Mouse (Mus musculus) left cerebral cortex, adult 9 months (tissue): Measurements from ENCODE around the gene 1810009A15Rik.
A peak's percentile ranks its signal among the peaks of the same experiment; 100 is the strongest.
"Not testable (repeated sequence)": the region's sequence is repeated elsewhere in the genome, so short reads cannot be mapped to it uniquely, and the experiment has no call there.

Experiments
- DNase-seq, 2 experiments: peaks; one replicate each; pipeline ENCODE4 v3.0.0; 2022; ENCODE audit warnings: low spot score in 2 of 2

1810009A15Rik gene

DNA sequence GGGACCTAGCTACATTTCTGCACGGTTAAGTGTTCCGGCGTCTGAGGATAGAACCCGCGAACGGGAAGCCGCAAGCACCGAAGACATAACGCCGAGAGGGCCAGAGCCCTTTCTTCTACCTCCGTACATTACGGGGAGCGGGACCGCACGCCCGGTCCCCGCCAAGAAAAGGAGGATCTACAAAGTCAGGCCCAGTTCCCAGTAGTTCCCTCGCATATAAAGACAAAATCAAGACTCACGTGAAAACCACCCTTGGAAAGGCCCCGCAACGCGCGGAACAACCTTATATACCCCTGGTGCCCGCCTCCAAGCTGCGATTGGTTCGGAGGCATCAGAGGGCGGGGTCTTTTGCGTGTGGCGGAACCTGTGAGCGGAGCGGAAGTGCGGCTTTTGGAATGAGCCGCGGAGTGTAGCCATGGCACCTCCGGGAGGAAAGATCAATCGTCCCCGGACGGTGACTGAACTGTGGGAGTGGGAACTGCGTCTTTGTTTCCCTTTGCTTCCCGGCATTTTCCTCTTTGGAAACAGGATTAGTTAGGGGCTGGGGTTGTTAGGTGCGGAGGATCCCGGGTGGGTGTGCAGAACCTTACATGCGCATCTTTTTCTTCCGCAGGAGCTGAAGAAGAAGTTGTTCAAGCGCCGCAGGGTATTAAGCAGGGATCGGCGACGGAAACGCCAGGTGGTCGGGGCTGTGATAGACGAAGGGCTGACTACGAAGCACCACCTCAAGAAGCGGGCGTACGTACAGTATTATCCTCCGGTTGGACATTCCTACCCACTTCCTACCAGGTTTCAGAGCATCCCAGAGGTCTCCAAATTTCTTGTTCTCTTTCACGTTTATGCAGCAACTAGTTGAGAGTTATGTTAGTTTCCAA lies at the start of gene 1810009A15Rik, which contains the start of gene Gm49416:
TSS of gene 1810009A15Rik (plus strand) at position 343 of the 875 bp plus-strand sequence.
TSS of gene Gm49416 (plus strand) at position 416 of the 875 bp plus-strand sequence.
- DNase-seq, result peak; percentile 80 to 94

DNA sequence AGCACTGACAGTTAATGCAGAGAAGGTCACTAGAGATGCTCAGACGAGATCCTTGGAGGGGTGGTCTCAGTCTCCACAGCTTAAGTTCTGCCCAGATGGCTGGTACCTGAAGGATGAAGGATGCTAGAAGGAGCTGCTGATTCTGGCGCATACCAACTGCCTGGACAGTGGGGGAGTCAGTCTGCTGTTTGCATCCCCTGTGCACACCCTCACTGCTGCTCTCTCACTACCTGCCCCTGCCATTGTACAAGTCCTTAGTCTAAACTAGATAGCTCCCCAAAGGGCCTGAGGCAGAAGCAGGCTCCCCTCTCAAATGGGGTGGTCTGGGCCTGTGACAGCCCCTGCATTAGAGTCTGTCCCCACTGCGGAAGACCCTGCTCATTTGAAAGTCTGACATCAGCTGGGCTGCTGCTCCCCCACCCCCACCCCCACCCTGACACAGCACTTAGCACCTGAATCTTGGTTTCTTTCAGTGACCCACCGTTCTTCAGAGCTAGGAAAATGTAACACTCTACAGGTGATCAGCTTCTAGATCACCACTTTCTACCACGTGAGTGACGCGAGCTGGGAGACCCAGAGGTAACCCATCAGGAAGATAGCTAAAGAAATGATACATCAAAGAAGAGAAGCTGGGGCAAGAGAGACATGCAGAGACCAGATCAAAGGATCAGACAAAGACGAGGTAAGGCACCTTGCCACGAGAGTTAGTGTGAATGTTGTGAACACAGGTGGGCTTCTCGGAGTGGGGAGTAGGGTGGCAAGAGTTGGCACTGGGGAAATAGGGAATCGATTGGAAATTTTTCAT lies 49.3 kb upstream of the 1810009A15Rik start, which contains the start of gene Gng3:
TSS of gene Gng3 (minus strand) at position 92 of the 805 bp plus-strand sequence.
- peak; percentile 85 to 93 for DNase-seq

- peak in 1 of 2 experiments; percentile 76 for DNase-seq
Observed at GRCm38 (mm10) chr19:8839908-8840791, 48.5 kb upstream of the 1810009A15Rik start.

- DNase-seq, result no peak
Observed at GRCm38 (mm10) chr19:8841012-8841411, 47.6 kb upstream of the 1810009A15Rik start.

GRCm38 (mm10) chr19:8842961-8843360 lies 45.7 kb upstream of the 1810009A15Rik start:
- DNase-seq, result no peak

DNA sequence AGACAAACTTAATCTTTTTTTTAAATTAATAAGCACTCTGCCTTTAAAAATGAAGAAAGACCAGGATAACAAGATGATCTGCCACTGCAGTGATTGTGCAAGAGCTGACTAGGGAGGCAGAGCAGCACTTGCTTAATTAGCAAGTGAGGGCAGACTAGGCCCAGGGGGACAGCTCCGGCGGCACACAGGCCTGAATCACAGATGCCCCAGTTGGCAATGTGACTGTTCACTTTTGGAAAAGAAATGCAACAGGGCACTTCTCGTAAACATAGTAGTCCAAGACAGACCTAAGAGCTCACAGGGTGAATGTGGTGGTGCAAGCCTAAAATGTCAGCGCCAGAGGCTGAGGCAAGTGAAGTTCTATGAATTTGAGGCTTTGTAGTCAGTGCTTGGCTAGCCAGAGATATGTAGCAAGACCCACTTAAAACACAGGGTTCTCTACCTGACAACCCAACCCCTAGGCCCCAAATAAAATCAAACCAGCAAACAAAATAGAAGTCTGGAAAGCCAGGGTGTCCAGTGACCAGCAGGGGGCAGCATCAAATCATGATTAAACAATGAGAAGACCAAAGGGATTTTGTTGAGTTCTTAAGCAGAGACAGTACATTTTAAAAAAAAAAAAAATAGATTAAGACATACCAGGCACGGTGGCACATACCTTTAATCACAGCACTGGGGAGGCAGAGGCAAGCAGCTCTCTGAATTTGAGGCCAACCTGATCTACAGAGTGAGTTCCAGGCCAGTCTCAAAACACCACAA lies 44.1 kb upstream of the 1810009A15Rik start:
- peak in 1 of 2 experiments; percentile 82 for DNase-seq

GRCm38 (mm10) chr19:8848356-8848755 lies 40.3 kb upstream of the 1810009A15Rik start:
- DNase-seq, result no peak

DNA sequence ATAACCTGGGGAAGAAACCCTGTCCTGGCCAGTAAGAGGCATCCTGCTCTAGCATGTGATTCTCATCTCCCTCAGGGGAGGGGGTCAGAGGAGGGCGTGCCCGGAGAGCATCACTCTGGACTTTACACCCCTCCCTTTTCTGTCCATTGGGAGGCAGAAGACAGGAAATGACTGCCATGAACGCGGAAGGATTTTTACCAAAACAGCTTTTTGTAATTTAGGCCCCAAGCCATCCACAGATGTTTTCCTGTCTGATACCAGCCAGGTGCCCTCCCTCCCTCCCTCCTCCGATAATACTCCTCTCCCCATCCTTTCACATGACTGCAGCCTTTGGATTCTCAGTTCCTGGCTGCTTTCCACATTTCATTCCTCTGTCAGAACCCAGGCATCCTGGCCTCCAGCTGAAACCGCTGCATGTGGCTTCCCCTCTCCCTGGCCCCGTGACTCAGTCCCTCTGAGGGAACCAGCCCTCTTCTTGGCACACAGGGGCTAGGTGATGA lies 38.2 kb upstream of the 1810009A15Rik start, which contains the start of gene Lrrn4cl:
TSS of gene Lrrn4cl (plus strand) at position 367 of the 500 bp plus-strand sequence.
- DNase-seq, result no peak

GRCm38 (mm10) chr19:8851639-8852038 lies 37.0 kb upstream of the 1810009A15Rik start:
- no peak for DNase-seq

- DNase-seq, result no peak
Observed at GRCm38 (mm10) chr19:8852236-8852928, 36.3 kb upstream of the 1810009A15Rik start.

DNA sequence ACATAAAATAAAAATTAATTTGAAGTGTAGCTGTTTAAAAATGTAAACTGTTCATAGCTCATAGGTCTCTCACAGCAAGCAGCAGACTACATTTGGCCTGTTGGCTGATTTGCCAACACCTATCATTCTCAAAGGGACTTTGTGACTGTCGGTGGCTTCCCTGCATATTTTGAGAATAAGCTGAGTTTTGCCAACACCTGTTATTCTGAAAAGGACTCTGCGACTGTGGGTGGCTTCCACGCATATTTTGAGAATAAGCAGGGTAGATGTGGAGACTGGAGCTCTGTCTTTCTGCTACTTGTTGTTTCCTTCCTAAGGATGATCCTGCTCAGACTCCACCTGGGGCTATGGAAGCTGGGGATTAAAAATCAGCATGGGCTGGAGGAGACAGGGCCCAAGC lies 35.5 kb upstream of the 1810009A15Rik start:
- DNase-seq, result no peak

GRCm38 (mm10) chr19:8857689-8858088 lies 31.0 kb upstream of the 1810009A15Rik start:
- no peak for DNase-seq

- DNase-seq, result no peak
Observed at GRCm38 (mm10) chr19:8859018-8859417, 29.6 kb upstream of the 1810009A15Rik start.

GRCm38 (mm10) chr19:8864265-8864664 lies 24.4 kb upstream of the 1810009A15Rik start:
- DNase-seq, result no peak

- not testable (repeated sequence) for DNase-seq
Observed at GRCm38 (mm10) chr19:8870381-8870780, 18.3 kb upstream of the 1810009A15Rik start.

GRCm38 (mm10) chr19:8870838-8871237 lies 17.8 kb upstream of the 1810009A15Rik start:
- DNase-seq, result no peak

DNA sequence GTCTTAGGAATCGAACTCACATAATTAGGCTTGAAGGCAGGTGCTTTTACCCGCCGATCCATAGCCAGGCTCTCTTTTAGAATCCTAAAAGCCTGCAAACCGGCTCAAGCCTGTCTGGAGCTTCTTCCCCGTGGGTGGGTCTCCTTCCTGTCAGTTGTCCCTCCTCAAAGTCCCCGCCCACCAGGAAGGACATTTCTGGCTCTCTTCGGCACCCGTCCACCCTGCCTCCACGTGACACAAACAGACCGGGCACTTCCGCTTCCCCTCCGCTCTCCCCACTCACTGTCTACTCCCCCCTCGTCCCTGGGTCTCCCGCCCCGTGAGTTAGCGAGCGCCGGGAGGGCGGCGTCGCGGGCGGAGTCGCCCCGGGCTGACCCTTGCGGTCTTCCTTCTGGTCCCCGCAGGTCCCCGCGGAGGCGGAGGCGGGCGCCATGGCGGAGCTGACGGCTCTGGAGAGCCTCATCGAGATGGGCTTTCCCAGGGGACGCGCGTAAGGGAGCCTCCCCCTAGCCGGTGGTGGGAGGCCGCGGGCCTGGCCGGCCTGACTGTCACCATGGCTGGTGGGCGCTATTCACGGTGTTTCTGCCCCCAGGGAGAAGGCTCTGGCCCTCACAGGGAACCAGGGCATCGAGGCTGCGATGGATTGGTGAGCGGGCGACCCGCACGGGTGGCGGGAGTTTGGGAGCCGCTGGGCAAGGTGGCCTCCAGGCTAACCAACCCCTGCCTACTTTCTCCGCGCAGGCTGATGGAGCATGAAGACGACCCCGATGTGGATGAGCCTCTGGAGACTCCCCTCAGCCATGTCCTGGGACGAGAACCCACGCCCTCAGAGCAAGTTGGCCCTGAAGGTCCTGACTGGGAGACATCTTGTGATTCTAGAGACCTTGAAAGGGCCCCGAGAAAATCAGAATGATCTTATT lies 17.1 kb upstream of the 1810009A15Rik start, which contains the start of gene Ubxn1:
TSS of gene Ubxn1 (plus strand) at position 230 of the 920 bp plus-strand sequence.
- DNase-seq, result peak; percentile 97 to 99

DNA sequence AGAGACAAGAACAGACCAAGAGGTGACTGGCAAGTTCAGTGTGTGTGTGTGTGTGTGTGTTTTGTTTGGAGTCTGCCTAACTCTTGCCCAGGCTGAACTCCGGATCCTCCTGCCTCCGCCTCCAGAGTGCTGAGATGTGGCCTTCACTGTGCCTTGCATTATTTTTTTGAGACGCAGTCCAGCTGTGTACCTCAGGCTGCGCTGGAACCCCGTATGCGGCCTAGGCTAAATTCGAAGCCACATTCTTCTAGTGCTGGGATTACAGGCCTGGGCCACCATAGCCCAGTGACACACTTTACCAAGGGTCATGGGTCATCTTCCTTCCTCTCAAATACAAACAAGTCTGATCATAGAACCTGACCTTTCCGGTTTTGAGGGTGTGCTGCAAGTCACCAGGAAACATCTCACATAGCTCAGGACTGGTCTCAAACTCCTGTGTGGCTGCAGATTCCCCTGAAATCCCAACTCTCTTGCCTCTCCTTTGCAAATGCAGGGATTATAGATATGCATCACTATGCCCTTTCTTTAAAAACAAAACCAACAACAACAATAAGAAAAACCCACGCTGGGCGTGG lies 16.3 kb upstream of the 1810009A15Rik start:
- no peak for DNase-seq
